Mouse (Mus musculus) small intestine, adult 2 months (tissue): ENCODE data around the gene Sfmbt2.

Experiments used
- CTCF ChIP-seq: fragments of 200-500 bp; IDR thresholded peaks from 2 replicates; pipeline ENCODE4 v1.5.1; 2012; ENCODE audit warnings: low read depth, mild to moderate bottlenecking, control low read depth, inconsistent platforms, low read length, moderate library complexity, mixed read lengths; ENCODE audit not compliant: insufficient replicate concordance, insufficient read length; ENCODE audit errors: extremely low read depth
- POLR2A ChIP-seq: fragments of 200-500 bp; IDR thresholded peaks from 2 replicates; pipeline ENCODE4 v1.6.1; 2012; ENCODE audit warnings: low read depth, mild to moderate bottlenecking, control low read depth, inconsistent platforms, low read length, moderate library complexity

GRCm38 (mm10) chr2:10348036-10348435, 22.3 kb upstream of the Sfmbt2 start:
- TF ChIP-seq POLR2A (no peak), CTCF (no peak)
